Mouse (Mus musculus): ENCODE results near the gene Slc5a9. TPM values are rescaled to one million over a fixed set of nuclear protein-coding genes. Genes with fewer than 3 reads are reported as not detected.
"Not testable (repeated sequence)": the region's sequence is repeated elsewhere in the genome, so short reads cannot be mapped to it uniquely, and the experiment has no call there.

The Slc5a9 gene
- polyA plus RNA-seq (2015; fragmentation: Nextera tagmentation; extraction: Ambion mirVana), result 34.6 and 39.0 TPM in 2 replicates

- no peak for DNase-seq (ENCODE audit: low spot score)
Observed at GRCm38 (mm10) chr4:111902775-111903174, at the start of gene Slc5a9. TSS of gene Slc5a9 (minus strand) at chr4:111902918.

- no peak for DNase-seq (ENCODE audit: low spot score)
Observed at GRCm38 (mm10) chr4:111919092-111919491, 16.4 kb upstream of the Slc5a9 start, which contains the start of gene Skint8. TSS of gene Skint8 (plus strand) at chr4:111919392.

DNA sequence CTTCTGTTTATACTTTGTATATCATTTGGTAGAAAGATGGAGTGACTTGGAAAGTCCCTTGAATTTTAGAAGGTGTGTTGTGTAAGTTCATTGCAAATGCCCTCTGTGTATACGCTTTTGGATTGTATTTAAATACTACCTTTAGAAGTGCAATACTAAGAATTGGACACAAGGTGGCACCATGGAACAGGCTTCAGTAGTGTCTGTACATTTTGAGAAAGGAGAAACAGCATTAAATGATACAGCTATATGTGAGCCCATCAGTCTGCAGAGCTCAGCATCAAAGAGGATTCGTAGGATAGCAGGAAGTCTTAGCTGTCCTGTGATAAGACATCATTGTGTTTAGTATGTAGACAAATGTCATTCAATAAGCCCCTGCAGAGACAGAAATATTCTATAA is 5.2 kb upstream of the Slc5a9 start:
- peak; percentile 51 for DNase-seq (ENCODE audit: low spot score)

- DNase-seq (ENCODE audit: low spot score), result no peak
Observed at GRCm38 (mm10) chr4:111901473-111901872, 1.2 kb downstream of the Slc5a9 start.

GRCm38 (mm10) chr4:111900491-111900890 is 2.2 kb downstream of the Slc5a9 start:
- not testable (repeated sequence) for DNase-seq (ENCODE audit: low spot score)

DNA sequence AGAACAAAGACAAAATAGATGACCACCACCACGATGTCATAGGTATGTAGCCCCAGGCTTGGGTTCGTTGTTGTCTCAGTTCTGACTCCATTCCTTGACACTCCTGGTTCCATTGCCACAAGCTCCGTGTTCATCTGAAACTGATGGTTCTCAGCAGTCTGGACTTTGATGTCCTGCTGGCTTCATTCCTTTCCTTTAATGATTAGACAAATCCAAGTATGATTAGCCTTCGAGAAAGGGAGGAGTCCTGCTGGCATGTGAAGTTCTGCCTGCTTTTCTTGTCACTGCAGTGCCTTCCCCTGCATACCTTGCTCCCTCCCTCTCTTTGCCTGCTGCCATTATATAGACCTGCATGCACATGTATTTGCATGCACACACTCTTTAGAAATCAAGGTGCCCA is 4.2 kb downstream of the Slc5a9 start:
- DNase-seq (ENCODE audit: low spot score), result no peak

DNA sequence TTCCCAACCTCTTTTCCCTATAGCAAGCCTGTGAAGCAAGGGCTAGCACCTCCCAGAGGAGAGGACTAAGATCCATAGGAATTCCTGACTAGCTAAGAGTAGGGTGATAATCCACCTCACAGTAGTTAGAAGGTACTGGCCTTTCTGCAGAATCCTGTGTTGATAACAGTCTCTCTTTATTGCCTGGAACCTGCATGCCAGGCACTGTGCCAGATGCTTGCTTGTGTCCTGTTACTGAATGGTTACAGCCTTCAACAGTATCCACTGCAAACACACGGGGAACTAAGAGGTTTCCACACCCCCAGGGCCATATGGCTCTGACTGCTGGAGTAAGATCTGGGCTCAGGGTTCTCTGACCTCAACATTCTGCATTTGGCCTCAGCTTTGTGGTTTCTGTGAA is 5.0 kb downstream of the Slc5a9 start:
- no peak for DNase-seq (ENCODE audit: low spot score)

GRCm38 (mm10) chr4:111892138-111892537 is 10.6 kb downstream of the Slc5a9 start:
- no peak for DNase-seq (ENCODE audit: low spot score)

DNA sequence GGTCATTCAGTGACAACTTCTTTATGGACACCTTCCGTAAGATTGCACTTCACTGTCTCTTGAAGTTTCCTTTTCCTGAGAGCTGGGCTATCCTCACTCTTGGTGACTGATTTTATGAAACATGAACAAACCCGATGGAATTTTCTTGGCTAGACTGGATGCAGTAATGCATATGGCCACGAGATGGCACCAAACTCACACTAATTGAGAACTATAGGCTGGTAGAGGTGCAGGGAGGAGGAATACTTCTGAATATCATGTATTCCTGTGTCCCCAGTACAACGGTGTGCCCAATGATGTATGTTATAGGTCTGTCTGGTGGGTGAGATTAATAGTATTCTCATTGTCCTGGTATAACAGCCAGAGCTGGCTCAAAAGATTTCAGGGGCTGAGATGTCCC is 16.1 kb downstream of the Slc5a9 start:
- peak; percentile 75 for DNase-seq (ENCODE audit: low spot score)

GRCm38 (mm10) chr4:111886018-111886417 is 16.7 kb downstream of the Slc5a9 start:
- peak; percentile 76 for DNase-seq (ENCODE audit: low spot score)

DNA sequence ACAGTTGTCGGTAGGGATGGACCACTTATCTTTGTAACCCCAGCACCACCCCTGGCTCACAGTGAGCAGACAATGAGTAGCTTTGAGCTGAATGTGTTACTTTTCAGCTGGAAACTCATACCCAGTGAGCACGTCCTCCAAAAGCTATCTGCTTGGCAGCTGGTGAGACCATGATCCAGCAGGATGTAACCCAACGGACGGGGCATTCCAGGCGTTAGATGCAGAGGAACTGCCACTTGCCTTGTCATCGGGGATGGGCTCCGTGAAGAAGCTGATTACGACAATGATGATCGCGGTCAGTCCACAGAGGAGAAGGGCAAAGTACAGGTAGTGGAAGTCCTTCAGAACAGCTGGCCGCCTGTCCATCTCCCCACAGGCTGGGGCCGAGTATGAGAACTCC is 19.2 kb downstream of the Slc5a9 start:
- no peak for DNase-seq (ENCODE audit: low spot score)

GRCm38 (mm10) chr4:111880112-111880875 is 22.4 kb downstream of the Slc5a9 start:
- DNase-seq (ENCODE audit: low spot score), result peak; percentile 30

GRCm38 (mm10) chr4:111867743-111868401 is 34.8 kb downstream of the Slc5a9 start:
- DNase-seq (ENCODE audit: low spot score), result no peak

DNA sequence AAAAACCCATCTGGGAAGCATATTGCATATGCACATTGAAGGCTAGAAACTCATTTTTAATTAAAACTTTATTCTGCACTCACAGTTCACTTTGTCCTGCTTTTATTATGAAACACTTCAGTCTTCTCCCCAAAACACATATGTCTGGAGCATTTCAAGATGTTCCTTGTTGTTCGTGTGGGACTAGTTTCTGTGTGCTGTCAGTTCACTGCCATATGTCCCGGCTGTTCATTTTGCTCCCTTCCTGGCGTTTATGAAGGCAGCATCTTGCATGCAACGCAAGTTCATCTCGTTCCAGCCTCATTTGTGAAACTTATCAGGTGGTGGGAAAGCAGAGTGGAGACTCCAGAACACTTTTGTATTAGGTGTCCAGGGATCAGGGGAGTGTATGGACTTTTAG is 36.0 kb downstream of the Slc5a9 start:
- no peak for DNase-seq (ENCODE audit: low spot score)

DNA sequence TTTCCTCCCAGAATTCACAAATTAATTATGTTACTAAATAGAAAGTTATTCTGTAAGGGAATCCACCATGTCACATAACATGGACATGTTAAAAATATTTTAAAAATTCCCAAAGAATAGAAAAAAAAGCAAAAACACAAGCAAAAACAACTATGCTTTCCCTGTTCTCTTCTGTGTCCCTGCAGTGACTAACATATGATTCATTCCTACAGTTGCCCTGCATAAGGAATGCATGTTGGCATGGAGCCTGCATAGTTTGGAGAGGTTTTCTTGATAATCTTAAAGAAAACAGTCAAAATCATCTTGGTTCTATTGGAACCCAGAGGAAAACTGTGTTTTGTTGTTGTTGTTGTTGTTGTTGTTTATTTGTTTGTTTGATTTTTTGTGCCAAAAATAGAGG is 50.1 kb downstream of the Slc5a9 start:
- no peak for DNase-seq (ENCODE audit: low spot score)

DNA sequence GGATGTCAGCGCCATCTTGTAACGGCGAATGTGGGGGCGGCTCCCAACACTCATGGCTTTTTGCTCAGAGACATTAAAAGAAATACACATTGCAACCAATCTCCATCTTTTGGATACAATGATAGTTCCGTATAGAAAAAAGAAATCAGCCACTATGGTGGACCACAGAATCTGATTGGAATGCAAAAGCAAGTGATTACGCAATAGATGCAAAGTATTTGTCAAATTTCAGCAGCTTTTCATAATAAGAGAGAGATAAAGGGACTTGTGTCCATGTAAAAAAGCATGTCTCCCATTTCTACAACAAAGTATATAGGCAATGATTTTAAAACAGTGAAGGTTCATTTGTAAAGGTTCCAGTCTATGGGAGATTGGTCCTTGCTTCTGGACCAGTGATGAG is 63.8 kb downstream of the Slc5a9 start:
- no peak for DNase-seq (ENCODE audit: low spot score)

Other genes starting within 250 kb of the Slc5a9 start
- gene Spata6, start 182.9 kb downstream of the Slc5a9 start, polyA plus RNA-seq (2015; fragmentation: Nextera tagmentation; extraction: Ambion mirVana), result 48.3 and 52.7 TPM in 2 replicates
- 3.0 and 3.6 TPM in 2 replicates for gene Skint8, start 16.5 kb upstream of the Slc5a9 start, polyA plus RNA-seq (2015; fragmentation: Nextera tagmentation; extraction: Ambion mirVana)
- 2.3 TPM in 2 replicates for gene Skint7, start 70.0 kb upstream of the Slc5a9 start, polyA plus RNA-seq (2015; fragmentation: Nextera tagmentation; extraction: Ambion mirVana)
- gene Skint1, start 103.4 kb upstream of the Slc5a9 start, polyA plus RNA-seq (2015; fragmentation: Nextera tagmentation; extraction: Ambion mirVana), result 6.8 and 7.5 TPM in 2 replicates
- 2.6 and 3.1 TPM in 2 replicates for gene Skint4, start 169.1 kb upstream of the Slc5a9 start, polyA plus RNA-seq (2015; fragmentation: Nextera tagmentation; extraction: Ambion mirVana)

Data from thymus, postnatal 0 days (tissue).